ENCODE assay signal across 9 mouse cellular contexts in genomic region chr1:38390886-38391249, GRCm38 (mm10).
DNase-seq lines count a peak whose midpoint lies in the region; ATAC-seq lines count a peak whose summit lies in the region.
"Had no signal": no experiment of that assay in that cellular context is flagged by ENCODE, and none has a peak within 500 bp of the region (broad histone marks: within the 10 kb centered on the region; RNA-seq: fewer than 3 reads in every experiment).

No protein-coding gene starts in this region.

- no peaks in the 10 kb centered on the region for H3K27me3 ChIP-seq in limb, embryonic 10.5 days (ENCODE audit: low read depth, poor library complexity, severe bottlenecking)

- peaks cover 14% of the 10 kb centered on the region for H3K36me3 ChIP-seq in limb, embryonic 10.5 days

- WGBS in limb, embryonic 10.5 days, result 82% methylated on average over 7 of the region's 7 CpGs

- ATAC-seq in cerebellum, adult (ENCODE audit: insufficient number of reproducible peaks, low FRiP score, low TSS enrichment), result no peak
- ATAC-seq in frontal cortex, adult (ENCODE audit: low TSS enrichment), result no peak

- peak; percentile 58 to 72 for DNase-seq in cerebellum, postnatal 14 days
- DNase-seq in kidney, postnatal 10 days, result peak; percentile 30
- DNase-seq in kidney, adult 9 months, result no peak
- peak; percentile 42 for DNase-seq in Muller cell, postnatal 12 days (ENCODE audit: inconsistent ontology term)
- peak; percentile 28 for DNase-seq in limb, embryonic 10.5 days (ENCODE audit: low spot score)
- no peak for DNase-seq in yolk sac, embryonic 10.5 days (ENCODE audit: low spot score)
- DNase-seq: embryo, embryonic 11 days had no signal

- no peaks in the 10 kb centered on the region for H3K9me3 ChIP-seq in limb, embryonic 10.5 days (replicated peaks)

- H3K4me3 ChIP-seq in limb, embryonic 10.5 days, result no peak overlapping the region

- peaks cover 40% of the 10 kb centered on the region for H3K4me1 ChIP-seq in limb, embryonic 10.5 days

- no peak overlapping the region for H3K27ac ChIP-seq in limb, embryonic 10.5 days

Comparison
In these comparisons a context has a peak if more than half of its experiments do, and no peak if none do; other contexts are left out.
1. DNase-seq: peak in cerebellum, postnatal 14 days (2 of 2), kidney, postnatal 10 days (single experiment), Muller cell, postnatal 12 days (single experiment) and limb, embryonic 10.5 days (single experiment); none in kidney, adult 9 months (single experiment) and yolk sac, embryonic 10.5 days (single experiment).